Mouse (Mus musculus) NIH3T3 (cell line): ENCODE data around the gene Nol6.
"Not testable (repeated sequence)": the region's sequence is repeated elsewhere in the genome, so short reads cannot be mapped to it uniquely, and the experiment has no call there.

Experiments used
- DNase-seq: peaks from one replicate; pipeline ENCODE4 v3.0.0-alpha.2; 2012; ENCODE audit warnings: low read depth

The Nol6 gene

GRCm38 (mm10) chr4:41082803-41083202, 41.5 kb downstream of the Nol6 start:
- not testable (repeated sequence) for DNase-seq

GRCm38 (mm10) chr4:41081733-41082132, 42.5 kb downstream of the Nol6 start:
- DNase-seq: no peak

- DNase-seq: peak; percentile 64
Measured at GRCm38 (mm10) chr4:41078726-41079125, 45.5 kb downstream of the Nol6 start.

GRCm38 (mm10) chr4:41074461-41074860, 49.8 kb downstream of the Nol6 start:
- no peak for DNase-seq

- no peak for DNase-seq
Measured at GRCm38 (mm10) chr4:41073008-41073817, 51.0 kb downstream of the Nol6 start.

- no peak for DNase-seq
Measured at GRCm38 (mm10) chr4:41071500-41072429, 52.5 kb downstream of the Nol6 start.

GRCm38 (mm10) chr4:41065196-41065595, 59.1 kb downstream of the Nol6 start:
- no peak for DNase-seq
